Mouse (Mus musculus): ENCODE measurements at regions not wholly inside any gene's neighbourhood (a gene's known extent, or its start where the extent isn't known, plus 50 kb on each side); places are given as distances from the start of the nearest gene placed in this dataset.

DNA sequence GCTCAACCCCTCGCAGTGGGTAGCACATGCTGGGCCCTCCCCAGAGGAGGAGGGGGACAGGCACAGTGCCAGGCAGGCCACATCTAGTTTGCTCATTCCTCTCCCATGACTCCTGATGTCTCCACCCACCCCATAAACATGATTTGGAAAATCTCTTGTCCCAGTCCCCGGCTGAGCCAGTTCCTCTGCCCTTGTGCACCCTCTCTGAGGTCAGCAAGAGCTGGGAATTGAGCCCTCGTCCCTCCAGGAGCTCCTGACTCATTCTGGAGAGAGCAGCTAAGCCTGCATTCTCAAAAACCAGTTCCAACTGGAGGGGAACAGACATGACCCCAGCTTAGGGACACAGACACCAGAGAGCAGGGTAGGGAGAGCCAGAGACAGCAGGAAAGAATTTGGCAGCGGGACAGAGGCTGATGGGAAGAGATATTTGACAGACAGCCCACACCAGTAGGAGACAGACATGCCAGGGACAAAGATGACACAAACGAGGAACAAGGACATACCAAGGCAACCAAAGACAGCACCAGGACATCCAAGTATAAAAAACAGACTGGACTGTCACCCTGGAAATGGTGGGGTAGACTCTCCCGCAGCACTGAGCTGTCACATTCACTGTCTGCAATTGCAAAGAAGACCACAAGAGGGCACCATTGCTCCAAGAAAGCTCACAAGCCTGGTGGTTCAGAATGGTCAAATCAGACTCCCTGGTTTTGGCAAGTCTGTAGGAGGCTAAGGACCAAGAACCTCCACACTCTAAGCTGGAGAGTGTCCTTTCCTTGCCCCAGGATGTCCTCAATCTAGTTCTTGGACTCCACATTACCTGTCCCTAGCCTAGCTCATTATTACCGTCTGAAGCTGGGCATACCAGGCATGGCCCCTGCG lies 58.8 kb upstream of the Thy1 start:
- TF ChIP-seq CTCF (IDR thresholded peaks at IDR 0.05; ENCODE audit: control insufficient read depth, insufficient read depth, insufficient read length) = peak; percentile 71
- no peak for TF ChIP-seq CEBPB (IDR thresholded peaks at IDR 0.05; ENCODE audit: low read depth)
- TF ChIP-seq MAX (IDR thresholded peaks at IDR 0.05) = no peak
- no peak for TF ChIP-seq MYOD1 (IDR thresholded peaks at IDR 0.05; ENCODE audit: control insufficient read depth, insufficient read length, low read depth)
- TF ChIP-seq USF1 (IDR thresholded peaks at IDR 0.05; ENCODE audit: low read depth) = no peak
- no peak for TF ChIP-seq MYOG (IDR thresholded peaks at IDR 0.05; ENCODE audit: control insufficient read depth, extremely low read depth, insufficient read length)
- TF ChIP-seq FOSL1 (IDR thresholded peaks at IDR 0.05; ENCODE audit: insufficient read depth, low read length, poor library complexity, severe bottlenecking) = no peak
